Mouse (Mus musculus) T-cell, adult 66 days (primary cell): Measurements from ENCODE around the gene Pdilt. TPM values are rescaled to one million over a fixed set of nuclear protein-coding genes. Genes with fewer than 3 reads are reported as not detected.

ENCODE experiments used
- total RNA-seq, 2 experiments: library from RNA; stranded (reverse); gene quantifications; 3 replicates in 1 of 2; 4 replicates in 1 of 2; pipeline ENCODE4 v1.2.4; 2023

Pdilt gene
- not detected for total RNA-seq

DNA sequence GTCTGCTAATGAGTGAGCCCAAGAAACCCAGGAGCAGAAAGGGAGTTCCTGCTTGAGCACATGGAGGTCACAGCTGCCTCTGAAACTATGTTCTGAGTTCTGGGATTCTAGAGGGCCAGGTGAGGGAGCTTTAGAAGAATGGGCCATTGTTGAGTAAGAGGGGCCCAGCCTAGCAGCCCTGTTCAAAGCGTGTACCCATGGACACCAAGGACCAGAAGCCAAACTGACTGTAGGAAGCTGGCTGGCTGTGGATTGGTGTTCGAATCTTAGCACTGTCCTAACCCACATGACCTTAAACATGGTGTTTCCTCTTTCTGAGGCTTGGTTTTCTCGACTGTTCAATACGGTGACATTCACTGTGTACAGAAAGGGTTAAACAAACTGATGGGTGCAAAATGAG, at the start of gene Pdilt:
Gene Pdilt, minus strand, starts transcription at position 101 of the 400 bp plus-strand sequence.

DNA sequence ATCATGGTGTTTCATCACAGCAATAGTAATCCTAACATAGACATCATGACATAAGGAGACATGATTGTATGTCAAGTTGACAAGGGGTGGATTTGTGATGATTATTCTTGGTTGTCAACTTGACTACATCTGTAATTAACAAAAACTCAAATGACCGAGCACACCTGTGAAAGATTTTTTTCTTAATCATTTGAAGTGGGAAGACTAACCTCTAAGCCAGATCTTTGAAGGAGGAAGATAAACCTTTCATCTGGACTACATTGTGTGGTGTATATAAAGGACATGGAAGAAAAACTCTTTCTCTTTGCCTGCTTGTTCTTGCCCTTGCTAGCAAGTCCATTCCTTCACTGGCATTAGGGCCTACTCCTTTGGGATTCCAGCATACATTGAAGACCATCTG, 30.8 kb upstream of the Pdilt start, which contains the start of gene Acsm2:
Gene Acsm2, plus strand, starts transcription at position 301 of the 400 bp plus-strand sequence.

DNA sequence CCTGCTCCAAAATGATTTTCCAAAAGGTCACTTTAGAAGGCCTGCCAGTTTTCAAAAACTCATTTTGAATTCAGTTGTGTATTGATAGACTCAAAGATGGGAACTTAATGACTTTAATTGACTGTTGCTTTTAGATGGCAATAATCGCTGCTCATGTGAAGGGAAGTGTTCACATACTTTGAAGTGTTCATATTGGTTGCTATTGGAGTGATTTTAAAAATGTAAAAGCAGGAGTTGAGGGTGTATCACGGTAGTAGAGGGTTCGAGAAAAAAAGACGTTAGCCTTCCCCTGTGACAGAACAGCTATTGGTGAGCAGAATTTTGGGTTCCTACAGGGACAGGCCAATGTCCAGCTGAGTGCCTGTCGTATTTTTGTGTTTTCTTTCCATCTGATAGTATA, 4.1 kb downstream of the Pdilt start, which contains the start of gene Acsm5:
Gene Acsm5, plus strand, starts transcription at position 301 of the 400 bp plus-strand sequence.

GRCm38 (mm10) chr7:119479256-119479655, 44.0 kb downstream of the Pdilt start, which contains the start of gene Umod:
Umod (minus strand) TSS chr7:119479282.

DNA sequence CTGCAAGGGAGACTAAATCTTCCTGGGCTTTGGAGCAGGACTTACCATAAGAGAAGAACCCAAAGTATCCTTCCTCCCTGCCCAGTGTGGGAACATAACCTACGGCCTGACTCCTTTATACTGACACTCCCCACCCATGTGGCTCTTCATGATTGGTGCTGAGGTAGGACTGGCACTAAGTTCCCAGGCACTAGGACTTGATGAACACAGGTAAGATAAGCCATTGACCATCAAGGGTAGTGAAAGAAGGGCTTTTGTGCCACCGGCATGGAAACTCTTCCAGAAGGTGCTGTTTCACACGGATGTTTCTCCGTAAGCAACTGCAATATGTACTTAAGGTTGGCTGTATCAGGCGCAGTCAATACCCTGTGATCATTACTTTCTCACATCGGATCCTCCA, 64.1 kb downstream of the Pdilt start, which contains the start of gene Gp2:
Gene Gp2, minus strand, starts transcription at position 101 of the 400 bp plus-strand sequence.

Other genes starting within 250 kb of the Pdilt start
- gene Gp2, start 64.2 kb downstream of the Pdilt start, total RNA-seq = not detected
- gene Umod, start 44.2 kb downstream of the Pdilt start, total RNA-seq = not detected
- gene Acsm5, start 4.0 kb downstream of the Pdilt start, total RNA-seq = not detected
- not detected for gene Acsm2, start 30.9 kb upstream of the Pdilt start, total RNA-seq
- not detected for gene Acsm1, start 83.5 kb upstream of the Pdilt start, total RNA-seq
- gene Acsm4, start 166.5 kb upstream of the Pdilt start, total RNA-seq = not detected
- gene Thumpd1, start 197.3 kb upstream of the Pdilt start, total RNA-seq = 100 to 1,000 TPM; 104 to 106 TPM
- gene Acsm3, start 237.4 kb upstream of the Pdilt start, total RNA-seq = not detected